8 mouse cellular contexts compared by ENCODE assay signal in genomic region chr2:21261370-21262006, GRCm38 (mm10). TPM values are rescaled to one million over a fixed set of nuclear protein-coding genes. Genes with fewer than 3 reads are reported as not detected.
DNase-seq lines count a peak whose midpoint lies in the region; ATAC-seq and TF ChIP-seq lines count a peak whose summit lies in the region.

No protein-coding gene starts in this region.

- peak; percentile 98 for TF ChIP-seq RAD21 in CH12.LX (IDR thresholded peaks at IDR 0.05; ENCODE audit: low read depth, low read length)

- no peak overlapping the region for H3K4me2 ChIP-seq in CH12.LX (ENCODE audit: insufficient read depth, low read depth, poor library complexity, severe bottlenecking)
- H3K4me2 ChIP-seq in heart, embryonic 15.5 days, result no peak overlapping the region
- H3K4me2 ChIP-seq in kidney, postnatal 0 days (ENCODE audit: low read length), result no peak overlapping the region
- no peak overlapping the region for H3K4me2 ChIP-seq in liver, embryonic 12.5 days

- no peak for TF ChIP-seq POLR2A in CH12.LX (IDR thresholded peaks at IDR 0.05; ENCODE audit: low read depth, low read length)

- in situ Hi-C loops in CH12.LX (cut with MboI; ENCODE audit: low pct_ligation_motif_present, low pct_unique_long_range_greater_than_20kb, low sequenced_read_pairs), result no loop called here

- no peaks in the 10 kb centered on the region for H3K79me2 ChIP-seq in CH12.LX (replicated peaks; ENCODE audit: control insufficient read depth, extremely low read depth, insufficient read depth, poor library complexity, severe bottlenecking)

- H3K4me3 ChIP-seq in CH12.LX (replicated peaks in 1 of 3; ENCODE audit: low read depth in 2 of 3, low read length in 2 of 3, poor library complexity in 1 of 3), result no peak overlapping the region
- no peak overlapping the region for H3K4me3 ChIP-seq in heart, embryonic 15.5 days
- H3K4me3 ChIP-seq in kidney, postnatal 0 days (replicated peaks; ENCODE audit: low read depth, low read length), result no peak overlapping the region
- H3K4me3 ChIP-seq in liver, embryonic 12.5 days, result no peak overlapping the region

- WGBS in heart, embryonic 15.5 days, result 21% methylated on average over 4 of the region's 4 CpGs
- 22% methylated on average over 4 of the region's 4 CpGs for WGBS in kidney, postnatal 0 days
- WGBS in liver, embryonic 12.5 days (ENCODE audit: insufficient replicate concordance), result 13% methylated on average over 4 of the region's 4 CpGs

- no peaks in the 10 kb centered on the region for H3K9me3 ChIP-seq in CH12.LX (replicated peaks; ENCODE audit: low read length)
- H3K9me3 ChIP-seq in heart, embryonic 15.5 days (replicated peaks), result no peaks in the 10 kb centered on the region
- no peaks in the 10 kb centered on the region for H3K9me3 ChIP-seq in kidney, postnatal 0 days (replicated peaks; ENCODE audit: low read length)
- no peaks in the 10 kb centered on the region for H3K9me3 ChIP-seq in liver, embryonic 12.5 days (replicated peaks)

- dilution Hi-C loops in CH12.LX (cut with MboI; ENCODE audit: extremely low pct_ligation_motif_present, extremely low pct_unique_long_range_greater_than_20kb, low sequenced_read_pairs), result no loop called here

- no peak overlapping the region for H3K27ac ChIP-seq in CH12.LX (ENCODE audit: insufficient read depth, low read depth)
- no peak overlapping the region for H3K27ac ChIP-seq in heart, embryonic 15.5 days
- no peak overlapping the region for H3K27ac ChIP-seq in kidney, postnatal 0 days
- no peak overlapping the region for H3K27ac ChIP-seq in liver, embryonic 12.5 days

- DNase-seq in CH12.LX (ENCODE audit: extremely low read depth), result peak; percentile 80
- peak; percentile 95 for DNase-seq in brain, adult 2 months (ENCODE audit: low read depth, low spot score)
- peak; percentile 91 for DNase-seq in kidney, postnatal 0 days (ENCODE audit: low spot score)
- DNase-seq in neural tube, embryonic 10.5 days (ENCODE audit: extremely low spot score, low spot score), result peak; percentile 59
- peak; percentile 53 for DNase-seq in testis, postnatal 10 days (ENCODE audit: low spot score)

- H3K27me3 ChIP-seq in CH12.LX (replicated peaks), result no peaks in the 10 kb centered on the region
- H3K27me3 ChIP-seq in heart, embryonic 15.5 days, result no peaks in the 10 kb centered on the region
- no peaks in the 10 kb centered on the region for H3K27me3 ChIP-seq in kidney, postnatal 0 days (ENCODE audit: insufficient read depth, low read length)
- no peaks in the 10 kb centered on the region for H3K27me3 ChIP-seq in liver, embryonic 12.5 days (replicated peaks)

- H3K4me1 ChIP-seq in CH12.LX (ENCODE audit: control insufficient read depth in 1 of 2, insufficient read depth in 2 of 2), result peaks cover 0 to 4% of the 10 kb centered on the region in 2 experiments; a peak in 2 of 4 replicates
- peaks cover 6% of the 10 kb centered on the region for H3K4me1 ChIP-seq in heart, embryonic 15.5 days (replicated peaks)
- H3K4me1 ChIP-seq in kidney, postnatal 0 days (replicated peaks; ENCODE audit: insufficient read depth, low read length), result no peaks in the 10 kb centered on the region
- no peaks in the 10 kb centered on the region; the same call in 1 of the 2 replicates for H3K4me1 ChIP-seq in liver, embryonic 12.5 days

- H3K9ac ChIP-seq in CH12.LX (ENCODE audit: insufficient read depth, low read depth), result no peak overlapping the region
- H3K9ac ChIP-seq in heart, embryonic 15.5 days, result no peak overlapping the region
- H3K9ac ChIP-seq in kidney, postnatal 0 days (ENCODE audit: low read depth, low read length), result no peak overlapping the region
- no peak overlapping the region for H3K9ac ChIP-seq in liver, embryonic 12.5 days

- no peak for TF ChIP-seq EP300 in CH12.LX (IDR thresholded peaks at IDR 0.05; ENCODE audit: low read length)

- peak; percentile 57; the same call in 1 of the 2 replicates for ATAC-seq in erythroid progenitor cell, adult 5-6 weeks (replicated peaks; ENCODE audit: low FRiP score, poor library complexity, severe bottlenecking)
- peak; percentile 78 for ATAC-seq in heart, embryonic 15.5 days (replicated peaks; ENCODE audit: insufficient number of reproducible peaks, insufficient read depth, low FRiP score, low read depth)
- peak; percentile 88 for ATAC-seq in kidney, postnatal 0 days (replicated peaks; ENCODE audit: low FRiP score, low read depth)
- ATAC-seq in liver, embryonic 12.5 days, result peak; percentile 78

- TF ChIP-seq CTCF in CH12.LX (conservative IDR thresholded peaks at IDR 0.05 in 1 of 2, IDR thresholded peaks at IDR 0.05 in 1 of 2; ENCODE audit: low read depth in 2 of 2, low read length in 2 of 2), result peak; percentile 93 to 94
- TF ChIP-seq CTCF in kidney, postnatal 0 days (IDR thresholded peaks at IDR 0.05; ENCODE audit: low read depth), result peak; percentile 97

- H3K36me3 ChIP-seq in CH12.LX (replicated peaks in 1 of 2; ENCODE audit: control insufficient read depth in 1 of 2, insufficient read depth in 1 of 2, low read length in 1 of 2), result no peaks in the 10 kb centered on the region
- no peaks in the 10 kb centered on the region for H3K36me3 ChIP-seq in heart, embryonic 15.5 days
- H3K36me3 ChIP-seq in kidney, postnatal 0 days (ENCODE audit: insufficient read depth, low read length), result no peaks in the 10 kb centered on the region
- H3K36me3 ChIP-seq in liver, embryonic 12.5 days, result no peaks in the 10 kb centered on the region

TF ChIP-seq in CH12.LX, 34 proteins besides CTCF, POLR2A, EP300 and RAD21:
- TF ChIP-seq ZKSCAN1 (IDR thresholded peaks at IDR 0.05; ENCODE audit: borderline replicate concordance, low read depth, low read length) (no peak), NELFE (IDR thresholded peaks at IDR 0.05; ENCODE audit: low read depth, low read length) (0 out of 2 replicates have a peak, but pooled peaks have one; percentile 14), MXI1 (IDR thresholded peaks at IDR 0.05; ENCODE audit: low read depth, low read length) (no peak), MAZ (IDR thresholded peaks at IDR 0.05; ENCODE audit: low read depth, low read length) (no peak), POLR2AphosphoS2 (IDR thresholded peaks at IDR 0.05; ENCODE audit: low read depth, low read length) (no peak), SMC3 (IDR thresholded peaks at IDR 0.05; ENCODE audit: low read depth, low read length) (peak; percentile 88), JUN (IDR thresholded peaks at IDR 0.05; ENCODE audit: insufficient read depth, low read depth, low read length) (no peak), KAT2A (IDR thresholded peaks at IDR 0.05; ENCODE audit: insufficient replicate concordance, low read length) (no peak), TBP (conservative IDR thresholded peaks at IDR 0.05; ENCODE audit: low read depth, low read length) (no peak), NRF1 (IDR thresholded peaks at IDR 0.05; ENCODE audit: low read depth, low read length) (no peak), RCOR1 (conservative IDR thresholded peaks at IDR 0.05; ENCODE audit: low read depth, low read length) (no peak), UBTF (IDR thresholded peaks at IDR 0.05; ENCODE audit: low read depth, low read length) (no peak), ZC3H11A (IDR thresholded peaks at IDR 0.05; ENCODE audit: low read depth, low read length) (peak; percentile 40), CHD1 (IDR thresholded peaks at IDR 0.05; ENCODE audit: low read depth, low read length) (no peak), CHD2 (IDR thresholded peaks at IDR 0.05; ENCODE audit: low read length) (no peak), MYC (IDR thresholded peaks at IDR 0.05; ENCODE audit: low read depth, low read length) (no peak), IRF4 (IDR thresholded peaks at IDR 0.05; ENCODE audit: low read depth, low read length) (peak; percentile 69)
TF ChIP-seq in CH12.LX: peak in this region for 4.

RNA-seq across cellular contexts. Expression of gene Thnsl1, which starts 56.0 kb away (rescaled TPM):
- total RNA-seq in CH12.LX (2012; rRNA removed) (3.7 and 5.0 TPM in 2 replicates), CH12.LX (2014; rRNA removed) (5.3 and 6.1 TPM in 2 replicates)
- 5.9 and 6.2 TPM in 2 replicates for polyA plus RNA-seq in CH12.LX (2012; ENCODE audit: insufficient read length, low read depth)
- not detected in 2 replicates for total RNA-seq in erythroid progenitor cell, adult 5-6 weeks (2015; ENCODE audit: low replicate concordance)
- 0.64 TPM in 1 of 2 replicates, not detected in the other for total RNA-seq in erythroid progenitor cell, adult 5-6 weeks (2017; ENCODE audit: low replicate concordance)
- polyA plus RNA-seq in heart, embryonic 15.5 days (2015; fragmentation: Nextera tagmentation; extraction: Ambion mirVana), result 6.1 and 6.3 TPM in 2 replicates
- 5.8 and 6.4 TPM in 2 replicates for polyA plus RNA-seq in kidney, postnatal 0 days (2015; fragmentation: Nextera tagmentation; extraction: Ambion mirVana)
- 2.8 and 3.1 TPM in 2 replicates for polyA plus RNA-seq in liver, embryonic 12.5 days (2016; fragmentation: Nextera tagmentation; extraction: Ambion mirVana)

RNA-seq across cellular contexts. Expression of gene Enkur, which starts 56.3 kb away (rescaled TPM):
- total RNA-seq in CH12.LX (2012; rRNA removed) (0.13 and 0.21 TPM in 2 replicates), CH12.LX (2014; rRNA removed) (0.20 and 0.64 TPM in 2 replicates)
- polyA plus RNA-seq in CH12.LX (2012; ENCODE audit: insufficient read length, low read depth), result 0.39 and 0.48 TPM in 2 replicates
- not detected in 2 replicates for total RNA-seq in erythroid progenitor cell, adult 5-6 weeks (2015; ENCODE audit: low replicate concordance)
- total RNA-seq in erythroid progenitor cell, adult 5-6 weeks (2017; ENCODE audit: low replicate concordance), result not detected in 2 replicates
- polyA plus RNA-seq in heart, embryonic 15.5 days (2015; fragmentation: Nextera tagmentation; extraction: Ambion mirVana), result 1.2 and 2.6 TPM in 2 replicates
- 1.5 and 1.6 TPM in 2 replicates for polyA plus RNA-seq in kidney, postnatal 0 days (2015; fragmentation: Nextera tagmentation; extraction: Ambion mirVana)
- not detected in 2 replicates for polyA plus RNA-seq in liver, embryonic 12.5 days (2016; fragmentation: Nextera tagmentation; extraction: Ambion mirVana)
